Mouse (Mus musculus): ENCODE measurements around the gene Tars2.

- TF ChIP-seq CTCF (IDR thresholded peaks at IDR 0.05; ENCODE audit: low read depth, low read length) (no peak), POLR2A (IDR thresholded peaks at IDR 0.05; ENCODE audit: extremely low read depth, insufficient read depth, low read length) (no peak)
Measured at GRCm38 (mm10) chr3:95734092-95734702, 25.8 kb downstream of the Tars2 start.

All from liver, adult 2 months (tissue).